Mouse (Mus musculus): ENCODE measurements around the gene Zbed3.

DNA sequence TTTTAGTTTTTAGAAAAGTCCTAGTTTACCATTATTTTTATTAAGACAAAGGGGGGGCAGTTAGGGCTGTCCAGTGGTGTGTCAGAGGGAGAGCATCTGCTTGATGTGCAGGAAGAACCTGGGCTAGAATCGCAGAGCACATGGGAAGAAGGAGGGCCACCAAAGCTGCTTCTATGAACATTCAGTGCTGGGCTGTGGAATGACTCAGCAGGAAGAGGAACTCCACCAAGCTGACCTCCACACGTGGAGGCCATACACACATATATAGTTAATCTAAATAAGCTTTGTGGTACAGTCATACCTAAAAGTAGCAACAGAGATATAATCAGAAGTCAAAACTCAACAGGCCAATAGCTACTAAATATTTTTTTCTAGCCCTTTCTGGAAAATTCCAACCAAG lies 34.8 kb downstream of the Zbed3 start:
- TF ChIP-seq TAL1 (IDR thresholded peaks at IDR 0.05; ENCODE audit: low read length) (no peak), GATA1 (IDR thresholded peaks at IDR 0.05; ENCODE audit: low read length) (no peak)

Measured in erythroblast, embryonic 14.5 days (primary cell).